Mouse (Mus musculus): ENCODE measurements around the gene Fancl. TPM values are rescaled to one million over a fixed set of nuclear protein-coding genes. Genes with fewer than 3 reads are reported as not detected.

Gene Fancl
- total and polyA plus RNA-seq, 3 experiments = 35.3 to 71.9 (median 44.5) TPM

DNA sequence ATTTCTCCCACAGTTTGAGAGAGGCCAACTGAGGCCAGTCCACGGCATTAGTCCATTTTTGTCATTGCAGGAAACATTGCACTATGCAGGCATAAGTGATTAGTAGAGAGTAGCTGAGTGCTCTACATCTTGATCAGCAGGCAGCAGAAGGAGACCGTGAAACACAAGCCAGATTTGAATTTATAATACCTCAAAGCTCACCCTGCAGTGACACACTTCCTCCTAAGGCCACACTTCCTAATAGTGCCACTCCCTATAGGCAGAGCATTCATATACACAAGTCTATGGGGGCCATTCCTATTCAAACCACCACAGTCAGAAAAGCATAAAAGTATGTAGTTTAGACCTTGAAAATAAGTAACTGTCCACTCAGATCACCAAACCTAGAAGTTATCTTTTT is 11.8 kb upstream of the Fancl start:
- H3K4me3 ChIP-seq (replicated peaks in 1 of 3; ENCODE audit: low read depth in 2 of 3, low read length in 2 of 3, poor library complexity in 1 of 3) = no peak overlapping the region
- in situ Hi-C loops (cut with MboI; ENCODE audit: low pct_ligation_motif_present, low pct_unique_long_range_greater_than_20kb, low sequenced_read_pairs) = no loop called here
- H3K4me2 ChIP-seq (ENCODE audit: insufficient read depth, low read depth, poor library complexity, severe bottlenecking) = no peak overlapping the region
- peaks cover 6 to 21% of the 10 kb centered on the region in 2 experiments; a peak in 3 of 4 replicates for H3K4me1 ChIP-seq (ENCODE audit: control insufficient read depth in 1 of 2, insufficient read depth in 2 of 2)
- H3K79me2 ChIP-seq (replicated peaks; ENCODE audit: control insufficient read depth, extremely low read depth, insufficient read depth, poor library complexity, severe bottlenecking) = no peaks in the 10 kb centered on the region
- no peak overlapping the region for H3K9ac ChIP-seq (ENCODE audit: insufficient read depth, low read depth)
- H3K27me3 ChIP-seq (replicated peaks) = no peaks in the 10 kb centered on the region
- H3K9me3 ChIP-seq (replicated peaks; ENCODE audit: low read length) = peaks cover under 1% of the 10 kb centered on the region
- H3K36me3 ChIP-seq (replicated peaks in 1 of 2; ENCODE audit: control insufficient read depth in 1 of 2, insufficient read depth in 1 of 2, low read length in 1 of 2) = no peaks in the 10 kb centered on the region
- dilution Hi-C loops (cut with MboI; ENCODE audit: extremely low pct_ligation_motif_present, extremely low pct_unique_long_range_greater_than_20kb, low sequenced_read_pairs) = no loop called here
- TF ChIP-seq MAZ (IDR thresholded peaks at IDR 0.05; ENCODE audit: low read depth, low read length) (no peak), MEF2A (IDR thresholded peaks at IDR 0.05; ENCODE audit: borderline replicate concordance, low read depth, low read length) (no peak), POLR2AphosphoS2 (IDR thresholded peaks at IDR 0.05; ENCODE audit: low read depth, low read length) (no peak)
- no peak for DNase-seq (ENCODE audit: extremely low read depth)
- no peak overlapping the region for H3K27ac ChIP-seq (ENCODE audit: insufficient read depth, low read depth)

GRCm38 (mm10) chr11:26378074-26378473 is 7.9 kb upstream of the Fancl start:
- no peak for DNase-seq (ENCODE audit: extremely low read depth)
- no peak overlapping the region for H3K4me3 ChIP-seq (replicated peaks in 1 of 3; ENCODE audit: low read depth in 2 of 3, low read length in 2 of 3, poor library complexity in 1 of 3)
- no peak overlapping the region for H3K9ac ChIP-seq (ENCODE audit: insufficient read depth, low read depth)
- TF ChIP-seq ETS1 (conservative IDR thresholded peaks at IDR 0.05; ENCODE audit: low read depth, low read length) (no peak), MXI1 (IDR thresholded peaks at IDR 0.05; ENCODE audit: low read depth, low read length) (no peak), BHLHE40 (IDR thresholded peaks at IDR 0.05; ENCODE audit: low read depth, low read length) (no peak), CHD1 (IDR thresholded peaks at IDR 0.05; ENCODE audit: low read depth, low read length) (no peak), TBP (conservative IDR thresholded peaks at IDR 0.05; ENCODE audit: low read depth, low read length) (no peak), ZC3H11A (IDR thresholded peaks at IDR 0.05; ENCODE audit: low read depth, low read length) (no peak), JUND (conservative IDR thresholded peaks at IDR 0.05; ENCODE audit: low read depth, low read length) (no peak), SMC3 (IDR thresholded peaks at IDR 0.05; ENCODE audit: low read depth, low read length) (no peak), UBTF (IDR thresholded peaks at IDR 0.05; ENCODE audit: low read depth, low read length) (no peak), CHD2 (IDR thresholded peaks at IDR 0.05; ENCODE audit: low read length) (no peak), E2F4 (IDR thresholded peaks at IDR 0.05; ENCODE audit: insufficient replicate concordance, low read depth, low read length) (no peak), ZKSCAN1 (IDR thresholded peaks at IDR 0.05; ENCODE audit: borderline replicate concordance, low read depth, low read length) (no peak), TCF12 (IDR thresholded peaks at IDR 0.05; ENCODE audit: low read depth, low read length) (no peak)
- no peaks in the 10 kb centered on the region for H3K9me3 ChIP-seq (replicated peaks; ENCODE audit: low read length)
- no peaks in the 10 kb centered on the region for H3K27me3 ChIP-seq (replicated peaks)
- peaks cover 6 to 12% of the 10 kb centered on the region in 2 experiments; a peak in 3 of 4 replicates for H3K4me1 ChIP-seq (ENCODE audit: control insufficient read depth in 1 of 2, insufficient read depth in 2 of 2)
- H3K4me2 ChIP-seq (ENCODE audit: insufficient read depth, low read depth, poor library complexity, severe bottlenecking) = peak overlapping the region; percentile 15; the same call in 1 of the 2 replicates
- no peak overlapping the region for H3K27ac ChIP-seq (ENCODE audit: insufficient read depth, low read depth)
- H3K79me2 ChIP-seq (replicated peaks; ENCODE audit: control insufficient read depth, extremely low read depth, insufficient read depth, poor library complexity, severe bottlenecking) = no peaks in the 10 kb centered on the region
- dilution Hi-C loops (cut with MboI; ENCODE audit: extremely low pct_ligation_motif_present, extremely low pct_unique_long_range_greater_than_20kb, low sequenced_read_pairs) = no loop called here
- no peaks in the 10 kb centered on the region for H3K36me3 ChIP-seq (replicated peaks in 1 of 2; ENCODE audit: control insufficient read depth in 1 of 2, insufficient read depth in 1 of 2, low read length in 1 of 2)
- in situ Hi-C loops (cut with MboI; ENCODE audit: low pct_ligation_motif_present, low pct_unique_long_range_greater_than_20kb, low sequenced_read_pairs) = no loop called here
